Mouse (Mus musculus) right cerebral cortex, postnatal 14 days (tissue): ENCODE data around the gene Arhgef2.

Source experiments
- DNase-seq: peaks from one replicate; pipeline ENCODE4 v3.0.0; 2022

The Arhgef2 gene

DNA sequence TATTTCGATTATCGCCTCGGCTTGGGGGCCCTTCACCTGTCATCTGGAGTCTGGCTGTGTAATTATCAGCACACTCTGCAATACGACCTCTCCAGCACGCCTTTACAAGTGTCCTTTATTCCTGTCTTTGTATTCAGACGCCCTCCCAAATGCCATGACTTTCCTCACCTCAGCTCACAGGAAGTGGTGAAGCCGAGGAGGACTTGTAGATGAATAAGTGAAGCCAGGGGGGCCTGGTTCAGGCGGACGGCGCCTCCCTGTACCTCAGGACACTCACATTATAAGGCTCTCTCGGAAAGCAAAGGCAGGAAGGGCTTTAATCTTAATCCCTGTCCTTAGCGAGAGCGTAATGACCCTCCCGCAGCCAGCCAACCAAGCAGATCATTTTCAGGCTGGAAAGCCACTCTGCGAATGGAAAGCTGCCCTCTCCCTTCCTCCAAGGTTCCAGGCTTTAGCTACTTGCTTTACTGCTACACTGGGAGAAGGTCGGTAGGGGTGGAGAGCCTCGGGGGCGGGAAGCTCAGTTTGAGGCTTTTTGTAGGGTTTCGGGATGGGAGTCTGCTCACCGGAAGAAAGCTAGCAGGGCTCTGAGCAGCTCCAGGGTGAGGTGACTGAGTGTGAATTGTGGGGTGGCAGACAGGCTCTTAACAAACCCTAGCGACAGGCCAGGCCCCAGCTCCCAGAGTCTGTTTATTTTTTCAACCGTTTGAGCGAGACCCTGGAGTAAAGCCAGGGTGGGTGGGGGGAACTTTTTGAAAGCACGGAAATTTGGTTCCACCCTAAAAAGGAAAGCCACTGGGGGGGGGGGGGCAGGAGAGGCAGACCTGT, 16.6 kb downstream of the Arhgef2 start:
- no peak for DNase-seq

DNA sequence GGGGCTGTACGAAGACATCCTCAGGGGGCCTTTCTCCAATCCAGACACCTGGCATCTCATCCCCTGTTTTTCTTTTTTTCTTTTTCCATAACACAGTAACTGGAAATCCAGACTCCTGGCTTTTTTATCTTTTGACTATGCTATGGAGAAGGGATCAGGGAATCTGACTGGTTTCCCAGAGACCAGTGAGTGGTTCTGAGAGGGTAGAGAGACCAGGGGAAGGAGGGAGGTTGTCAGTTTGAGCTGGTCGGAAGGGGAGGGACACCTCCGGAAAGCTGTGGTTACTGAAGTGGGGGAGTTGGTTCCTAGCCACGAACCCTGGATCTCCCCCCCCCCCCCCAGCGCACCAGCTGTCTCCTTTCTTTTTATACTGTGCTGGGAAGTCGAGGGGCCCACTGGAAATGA, 17.2 kb downstream of the Arhgef2 start:
- DNase-seq: no peak

GRCm38 (mm10) chr3:88623346-88624135, 17.8 kb downstream of the Arhgef2 start:
- DNase-seq: no peak

DNA sequence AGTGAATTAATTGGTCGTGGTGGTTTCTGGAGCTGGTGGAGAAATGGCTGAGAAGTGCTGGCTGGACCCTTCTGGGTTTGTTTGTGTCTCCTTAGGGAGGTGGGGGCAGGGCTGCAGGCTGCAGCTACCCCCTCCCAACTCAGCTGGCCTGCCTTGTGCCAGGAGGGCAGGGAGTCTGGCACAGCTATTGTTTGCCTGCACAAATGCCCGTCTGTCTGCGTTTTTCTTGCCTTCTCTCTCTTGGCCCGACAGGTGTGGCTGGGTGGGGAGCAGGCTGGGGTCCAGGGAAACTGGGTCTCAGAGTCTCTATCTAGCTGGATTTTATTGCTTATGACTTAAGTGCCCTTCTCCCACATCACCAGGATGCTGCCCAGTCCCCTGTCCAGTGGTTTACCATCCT, 18.6 kb downstream of the Arhgef2 start:
- DNase-seq: no peak

DNA sequence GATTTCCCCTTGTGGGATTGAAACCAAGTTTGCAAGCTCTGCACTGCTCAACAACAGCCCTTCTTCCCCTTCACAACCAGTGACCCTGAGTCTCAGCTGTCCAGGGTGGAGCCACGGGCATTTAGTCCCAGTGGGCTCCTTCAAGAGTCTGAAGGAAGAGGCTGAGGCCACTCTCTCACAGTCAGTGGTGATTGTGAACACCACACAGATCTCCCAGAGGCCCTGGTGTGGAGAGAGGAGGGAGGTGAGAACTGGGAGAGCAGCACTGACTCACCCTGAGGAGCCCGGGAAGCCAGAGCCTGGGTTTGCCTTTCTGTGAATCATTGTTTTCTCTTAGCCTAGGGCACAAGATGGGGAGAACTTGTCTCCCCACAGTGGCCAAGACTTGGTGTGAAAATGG, 19.2 kb downstream of the Arhgef2 start:
- DNase-seq: no peak

- no peak for DNase-seq
Measured at GRCm38 (mm10) chr3:88625531-88625930, 19.8 kb downstream of the Arhgef2 start.

DNA sequence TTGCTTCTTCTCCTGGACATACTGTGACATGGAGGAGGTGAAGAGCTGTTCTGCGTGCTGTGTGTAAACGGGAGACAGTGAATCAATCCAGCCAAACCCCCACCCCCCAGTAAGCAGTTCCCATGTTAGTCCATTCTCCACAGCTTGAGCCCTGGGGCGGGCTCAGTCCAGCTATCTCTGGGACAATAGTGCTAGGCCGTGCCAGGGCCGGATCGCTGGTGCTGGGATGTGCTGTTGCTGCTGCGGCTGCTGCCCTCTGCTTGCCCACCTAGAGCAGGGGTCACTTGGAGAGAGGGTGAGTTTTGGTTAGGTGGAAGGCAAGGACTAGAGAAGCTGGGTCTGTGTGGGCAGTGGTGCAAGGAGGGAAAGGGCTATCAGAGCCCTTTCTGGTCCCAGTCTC, 20.6 kb downstream of the Arhgef2 start:
- no peak for DNase-seq

DNA sequence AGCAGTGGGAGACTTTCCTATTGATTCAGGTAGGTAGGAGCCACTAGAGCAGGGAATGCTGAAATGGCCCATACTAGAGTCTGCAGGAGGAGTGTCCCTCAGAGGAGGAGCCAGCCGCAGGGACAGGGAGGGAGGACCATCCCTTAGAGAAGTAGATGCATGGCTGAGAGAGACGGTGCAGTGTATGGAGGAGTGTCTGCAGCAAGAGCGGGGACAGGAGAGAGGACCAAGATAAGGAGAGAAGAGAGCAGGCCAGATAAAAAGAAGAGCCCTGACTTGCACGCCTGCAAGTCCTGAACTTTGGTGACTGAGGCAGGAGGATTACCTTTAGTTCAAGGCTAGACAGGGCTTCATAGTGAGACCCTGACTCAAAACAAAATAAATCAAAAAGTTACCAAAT, 21.3 kb downstream of the Arhgef2 start:
- DNase-seq: no peak

DNA sequence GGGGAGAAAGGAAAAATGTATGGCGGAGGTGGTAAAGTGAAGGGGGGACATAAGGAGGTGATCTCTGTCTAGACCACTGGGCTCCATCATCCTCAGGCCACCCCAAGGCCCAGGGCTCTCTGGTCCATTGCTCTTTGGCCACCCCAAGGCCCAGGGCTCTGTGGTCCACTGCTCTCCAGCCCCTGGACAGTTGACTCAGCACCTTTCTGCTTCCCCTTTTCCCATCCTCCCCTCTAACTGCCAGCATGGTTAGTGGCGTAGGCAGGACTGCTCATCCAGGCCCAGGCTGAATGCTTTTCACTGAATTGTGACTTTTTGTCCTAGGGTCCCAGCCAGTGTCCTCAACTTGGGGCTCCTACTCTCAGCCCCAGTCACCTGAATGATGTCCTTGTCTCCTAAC, 21.8 kb downstream of the Arhgef2 start:
- DNase-seq: no peak

- DNase-seq: no peak
Measured at GRCm38 (mm10) chr3:88628766-88629165, 23.0 kb downstream of the Arhgef2 start.

- DNase-seq: peak; percentile 77
Measured at GRCm38 (mm10) chr3:88629244-88629643, 23.5 kb downstream of the Arhgef2 start.

DNA sequence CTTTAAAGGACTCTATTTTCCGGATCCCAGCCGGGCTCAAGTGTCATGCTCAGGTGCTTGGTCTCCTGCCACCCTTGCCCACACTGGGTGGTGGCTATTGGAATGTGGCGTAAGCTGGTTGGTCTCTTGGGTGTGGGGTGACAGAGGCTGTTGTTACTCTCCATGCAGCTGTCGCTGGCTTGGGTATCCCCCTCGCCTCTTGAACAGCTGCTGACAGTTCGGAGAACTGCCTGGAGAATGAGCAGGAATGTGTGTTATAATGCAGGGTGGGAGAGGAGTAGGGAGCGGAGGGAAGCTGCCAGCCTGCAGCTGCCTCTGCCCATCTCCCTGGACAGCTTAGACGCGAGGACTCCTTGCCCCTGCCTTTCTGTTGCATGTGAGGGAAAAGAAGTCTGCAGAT, 24.3 kb downstream of the Arhgef2 start:
- no peak for DNase-seq

DNA sequence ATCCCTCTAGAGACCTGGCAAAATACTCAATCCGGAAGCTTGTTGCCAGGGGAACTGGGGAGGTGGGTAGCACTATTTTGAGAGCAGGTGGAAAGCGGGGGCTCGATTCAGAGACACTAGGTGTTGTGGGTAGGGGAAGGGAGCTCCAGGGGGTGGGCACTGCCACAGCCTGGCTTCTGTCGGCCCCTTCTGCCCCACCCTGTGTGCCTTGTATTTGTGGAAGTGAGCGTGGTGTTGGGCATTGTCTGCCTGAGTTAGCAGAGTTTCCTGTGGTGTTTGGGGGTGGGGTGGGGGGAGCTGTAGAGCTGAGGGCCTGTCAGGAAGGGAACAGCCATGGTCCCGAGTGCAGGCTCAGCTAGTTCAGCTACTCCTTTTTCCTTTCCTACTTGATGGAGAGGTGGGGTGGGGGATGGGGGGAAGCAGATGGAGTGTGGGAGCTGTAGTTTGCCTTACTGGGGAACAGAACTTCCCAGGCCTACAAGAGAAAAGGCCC, 25.1 kb downstream of the Arhgef2 start:
- peak; percentile 66 for DNase-seq

DNA sequence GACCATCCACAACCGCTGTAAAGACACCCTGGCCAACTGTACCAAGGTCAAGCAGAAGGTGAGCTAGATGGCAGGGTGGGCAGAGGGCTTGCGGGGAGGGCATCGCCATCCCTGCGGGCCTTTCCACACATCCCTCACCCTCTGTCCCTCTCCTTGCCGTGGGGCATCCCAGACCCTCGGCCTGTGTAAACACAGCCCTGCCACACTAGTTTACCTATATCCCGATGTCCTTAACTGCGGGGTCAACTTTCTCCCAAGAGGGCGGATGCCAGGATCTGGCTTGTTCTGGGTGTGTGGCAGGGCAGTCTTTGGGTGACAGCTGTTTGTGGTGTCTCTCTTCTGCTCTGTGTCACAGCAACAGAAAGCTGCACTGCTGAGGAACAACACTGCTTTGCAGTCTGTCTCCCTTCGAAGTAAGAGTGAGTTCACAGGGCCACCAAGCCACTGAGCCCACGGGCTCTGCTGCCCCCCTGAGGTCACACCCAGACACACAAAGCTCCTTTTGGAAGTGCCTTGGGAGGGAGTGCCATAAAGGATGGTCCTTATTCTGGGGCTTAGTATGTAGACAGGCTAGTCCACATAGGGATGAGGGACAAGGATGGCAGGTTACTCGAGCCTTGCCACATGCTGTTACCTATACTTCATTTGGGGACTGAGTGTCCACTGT, 26.3 kb downstream of the Arhgef2 start:
- no peak for DNase-seq

DNA sequence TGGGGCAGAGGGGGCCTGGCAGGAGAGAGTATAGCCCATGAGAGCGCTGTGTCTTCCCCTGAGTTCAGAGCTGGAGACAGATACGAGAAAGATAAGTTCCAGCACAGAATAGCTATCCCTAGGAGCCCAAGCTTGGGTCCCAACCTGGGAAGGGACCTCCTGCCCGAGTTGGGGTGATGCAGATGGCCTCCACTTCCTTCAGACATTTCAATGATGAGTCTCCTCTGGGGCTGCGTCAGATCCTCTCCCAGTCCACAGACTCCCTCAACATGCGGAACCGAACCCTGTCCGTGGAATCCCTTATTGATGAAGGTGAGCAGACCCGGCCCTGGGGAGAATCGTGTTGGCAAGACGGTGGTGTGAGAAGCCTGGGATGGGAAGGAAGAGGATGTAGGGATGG, 27.3 kb downstream of the Arhgef2 start:
- DNase-seq: no peak

- DNase-seq: no peak
Measured at GRCm38 (mm10) chr3:88635506-88636275, 29.9 kb downstream of the Arhgef2 start.

DNA sequence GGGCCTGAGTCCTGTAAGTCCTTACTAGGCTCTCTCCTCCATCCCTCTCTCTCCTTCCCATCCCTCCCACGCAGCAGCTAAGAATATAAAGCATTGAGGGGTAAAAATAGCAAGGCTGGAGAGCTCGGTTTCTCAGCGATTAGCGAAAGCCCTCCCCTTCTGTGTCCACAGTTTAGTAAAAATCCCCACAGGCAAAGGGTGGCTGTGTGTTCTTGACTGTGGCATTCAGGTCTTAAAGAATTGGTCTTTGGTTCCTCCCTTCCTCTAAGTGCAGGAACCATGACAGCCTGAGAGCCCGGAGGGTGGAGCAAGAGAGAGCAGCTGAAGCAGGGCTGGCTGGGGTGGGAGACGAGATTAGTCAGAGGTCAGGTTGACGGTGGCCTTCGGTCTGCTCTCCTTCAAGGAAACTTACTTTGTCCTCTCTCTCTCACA, 30.8 kb downstream of the Arhgef2 start:
- DNase-seq: no peak

- no peak for DNase-seq
Measured at GRCm38 (mm10) chr3:88637134-88637533, 31.4 kb downstream of the Arhgef2 start.

- no peak for DNase-seq
Measured at GRCm38 (mm10) chr3:88639239-88639638, 33.5 kb downstream of the Arhgef2 start.

GRCm38 (mm10) chr3:88640676-88641075, 34.9 kb downstream of the Arhgef2 start:
- DNase-seq: peak; percentile 70

- no peak for DNase-seq
Measured at GRCm38 (mm10) chr3:88643078-88643477, 37.3 kb downstream of the Arhgef2 start.

DNA sequence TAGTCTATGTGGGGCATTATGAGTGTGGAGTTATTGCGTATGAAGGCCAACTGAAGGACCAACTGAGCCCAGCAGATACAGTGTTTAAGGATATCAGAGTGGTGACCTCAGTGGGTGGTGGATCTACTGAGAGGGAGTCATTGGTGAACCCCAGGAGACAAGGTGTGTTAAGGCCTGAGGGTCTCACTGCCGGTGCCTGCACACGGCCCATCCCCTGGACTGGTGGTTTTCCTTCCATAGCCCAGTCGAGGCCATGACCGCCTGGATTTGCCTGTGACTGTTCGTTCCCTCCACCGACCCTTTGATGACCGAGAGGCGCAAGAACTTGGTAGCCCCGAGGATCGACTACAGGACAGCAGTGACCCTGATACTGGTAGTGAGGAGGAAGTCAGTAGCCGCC, 40.2 kb downstream of the Arhgef2 start:
- no peak for DNase-seq
